Mouse (Mus musculus) ES-E14 (cell line): ENCODE results near the gene Abca9.

Experiments used
- HCFC1 ChIP-seq: IDR thresholded peaks from 2 replicates; pipeline ENCODE4 v1.6.1; 2012; ENCODE audit warnings: low read length, inconsistent platforms, borderline replicate concordance; ENCODE audit not compliant: insufficient read depth
- MAFK ChIP-seq: IDR thresholded peaks from 2 replicates; pipeline ENCODE4 v1.6.1; 2014; ENCODE audit warnings: mild to moderate bottlenecking, low read depth, low read length, inconsistent platforms; ENCODE audit not compliant: insufficient read depth
- ZC3H11A ChIP-seq: IDR thresholded peaks from 2 replicates; pipeline ENCODE4 v1.6.1; 2012; ENCODE audit warnings: low read depth, mild to moderate bottlenecking, inconsistent platforms, low read length, borderline replicate concordance
- ZNF384 ChIP-seq: IDR thresholded peaks from 2 replicates; pipeline ENCODE4 v1.6.1; 2012; ENCODE audit warnings: low read depth, low read length, inconsistent platforms

DNA sequence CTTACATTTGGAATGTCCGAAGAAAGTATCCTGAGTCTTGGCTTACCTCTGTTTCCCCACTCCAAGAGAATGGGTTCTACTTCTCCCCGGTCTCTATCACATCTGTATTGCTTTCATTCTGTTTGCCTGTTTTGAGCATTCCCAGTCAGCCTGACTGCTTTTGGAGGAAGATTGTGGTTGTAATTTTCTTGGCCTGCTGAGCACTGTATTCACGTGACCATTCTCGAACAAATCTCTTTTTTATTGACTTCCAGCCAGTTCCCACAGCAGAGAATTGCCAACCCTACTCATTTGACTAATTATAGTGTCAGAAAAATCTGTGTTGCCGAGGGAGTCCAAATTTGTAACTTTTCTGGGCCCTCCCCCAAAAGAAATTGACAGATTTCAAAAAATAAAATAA, 72.1 kb downstream of the Abca9 start, which contains the start of gene Abca8a:
- no peak for TF ChIP-seq ZNF384
- no peak for TF ChIP-seq HCFC1
- no peak for TF ChIP-seq ZC3H11A
- no peak for TF ChIP-seq MAFK
